Mouse (Mus musculus): ENCODE measurements at regions not wholly inside any gene's neighbourhood (a gene's known extent, or its start where the extent isn't known, plus 50 kb on each side); places are given as distances from the start of the nearest gene placed in this dataset.

- ATAC-seq (ENCODE audit: insufficient read depth, low read depth) = no peak
- Histone ChIP-seq H3K4me1 (ENCODE audit: control insufficient read depth, insufficient read depth) (no peaks in the 10 kb centered on the region), H3K4me2 (ENCODE audit: low read depth, low read length) (no peak overlapping the region), H3K9ac (replicated peaks; ENCODE audit: low read depth, low read length) (no peak overlapping the region), H3K4me3 (ENCODE audit: low read depth, low read length) (no peak overlapping the region), H3K27me3 (ENCODE audit: control insufficient read depth, insufficient read depth, low read length) (no peaks in the 10 kb centered on the region), H3K9me3 (replicated peaks; ENCODE audit: control insufficient read depth, low read length) (no peaks in the 10 kb centered on the region), H3K36me3 (replicated peaks; ENCODE audit: control insufficient read depth, insufficient read depth, low read length) (no peaks in the 10 kb centered on the region), H3K27ac (ENCODE audit: low read depth) (no peak overlapping the region)
- TF ChIP-seq CTCF (IDR thresholded peaks at IDR 0.05; ENCODE audit: low read depth) (no peak), EP300 (IDR thresholded peaks at IDR 0.05; ENCODE audit: low read depth) (no peak)
- no peak for DNase-seq (ENCODE audit: low spot score)
- WGBS = 81% methylated on average over 6 of the region's 6 CpGs
Measured at GRCm38 (mm10) chr14:46276926-46277831, 102.0 kb upstream of the Gm15217 start.

DNA sequence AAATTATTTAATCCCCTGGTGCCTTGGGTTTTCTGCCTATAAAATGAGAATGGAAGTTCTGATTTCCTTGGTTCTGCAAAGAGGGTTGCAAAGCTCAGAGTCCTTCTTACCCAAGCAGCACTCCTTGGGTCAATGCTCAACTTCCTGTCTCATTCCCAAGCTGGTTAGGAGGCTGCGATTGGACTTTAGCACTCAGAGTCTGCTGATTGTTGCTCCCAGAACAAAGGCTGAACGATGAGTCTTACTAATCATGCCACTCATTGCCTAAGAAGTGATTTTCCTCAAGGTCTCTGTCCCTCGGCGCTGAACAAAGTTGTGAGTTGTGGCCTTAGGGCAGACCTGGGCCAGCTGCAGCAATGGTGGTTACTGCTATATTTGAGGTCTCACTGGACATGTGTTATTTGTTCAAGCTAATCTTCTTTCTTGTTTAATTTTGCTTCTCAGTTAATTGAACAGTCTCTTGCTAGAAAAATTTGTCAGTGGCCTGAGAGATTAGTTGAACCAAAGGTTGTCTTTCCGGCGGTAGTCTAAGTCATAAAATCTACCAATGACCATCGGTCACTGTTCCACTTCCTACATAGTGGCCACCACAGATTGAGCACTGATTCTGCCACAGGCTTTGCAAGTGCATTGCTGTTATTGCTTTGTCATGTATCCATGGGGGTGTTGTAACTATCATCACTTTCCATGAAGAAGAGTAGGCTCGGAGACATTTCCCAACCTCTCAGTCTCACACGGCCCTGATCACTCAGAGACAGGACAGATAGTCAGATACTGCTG lies 101.2 kb upstream of the Gm15217 start:
- H3K4me1 ChIP-seq (ENCODE audit: control insufficient read depth, insufficient read depth) = no peaks in the 10 kb centered on the region
- no peak overlapping the region for H3K9ac ChIP-seq (replicated peaks; ENCODE audit: low read depth, low read length)
- DNase-seq (ENCODE audit: low spot score) (no peak), ATAC-seq (ENCODE audit: insufficient read depth, low read depth) (no peak)
- WGBS = 87% methylated on average over 9 of the region's 9 CpGs
- no peak for TF ChIP-seq CTCF (IDR thresholded peaks at IDR 0.05; ENCODE audit: low read depth)
- TF ChIP-seq EP300 (IDR thresholded peaks at IDR 0.05; ENCODE audit: low read depth) = no peak
- no peaks in the 10 kb centered on the region for H3K36me3 ChIP-seq (replicated peaks; ENCODE audit: control insufficient read depth, insufficient read depth, low read length)
- no peaks in the 10 kb centered on the region for H3K27me3 ChIP-seq (ENCODE audit: control insufficient read depth, insufficient read depth, low read length)
- H3K27ac ChIP-seq (ENCODE audit: low read depth) = no peak overlapping the region
- no peak overlapping the region for H3K4me2 ChIP-seq (ENCODE audit: low read depth, low read length)
- H3K4me3 ChIP-seq (ENCODE audit: low read depth, low read length) = no peak overlapping the region
- H3K9me3 ChIP-seq (replicated peaks; ENCODE audit: control insufficient read depth, low read length) = no peaks in the 10 kb centered on the region

DNA sequence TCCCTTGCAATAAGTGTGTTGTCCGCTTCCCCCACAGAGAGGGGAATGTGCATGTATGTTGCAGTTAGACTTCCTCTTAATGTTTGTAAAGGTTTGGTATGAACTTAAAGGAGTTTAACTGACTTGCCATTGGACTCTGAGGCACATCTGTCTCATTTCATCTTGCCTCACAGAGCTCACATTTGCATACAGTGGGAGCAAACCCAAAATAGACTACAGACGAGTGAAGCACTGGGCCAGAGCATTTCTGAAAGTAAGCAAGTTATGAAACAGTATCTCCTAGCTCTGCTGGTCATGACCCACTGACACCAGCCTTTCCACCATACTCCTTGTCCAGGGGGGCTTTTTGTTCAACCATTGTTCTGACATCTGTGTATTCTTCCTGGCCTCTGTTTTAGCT lies 86.8 kb upstream of the Gm15217 start:
- no peak overlapping the region for H3K27ac ChIP-seq (ENCODE audit: low read depth)

DNA sequence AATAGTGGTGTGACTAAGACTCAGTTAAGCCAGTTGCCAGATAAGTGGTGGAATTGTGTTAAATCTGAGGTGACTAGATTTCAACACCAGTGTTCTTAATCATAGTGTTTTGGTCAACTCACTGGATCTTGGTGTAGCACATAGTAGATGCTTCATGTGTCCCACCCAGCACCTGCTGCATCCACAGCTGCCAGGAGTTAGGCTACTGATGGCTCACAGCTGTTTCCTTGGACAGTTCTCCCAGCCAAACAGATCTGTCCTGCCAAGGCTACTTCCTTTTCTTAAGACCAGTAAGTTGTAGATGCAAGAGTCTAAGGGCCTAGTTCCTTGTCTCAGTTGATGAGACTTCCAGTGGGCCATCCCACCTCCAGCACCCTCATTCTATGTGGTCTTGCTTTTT lies 82.9 kb upstream of the Gm15217 start:
- ATAC-seq (ENCODE audit: insufficient read depth, low read depth) (no peak), DNase-seq (ENCODE audit: low spot score) (no peak)
- Histone ChIP-seq H3K4me1 (ENCODE audit: control insufficient read depth, insufficient read depth) (no peaks in the 10 kb centered on the region), H3K27me3 (ENCODE audit: control insufficient read depth, insufficient read depth, low read length) (no peaks in the 10 kb centered on the region), H3K4me2 (ENCODE audit: low read depth, low read length) (no peak overlapping the region), H3K4me3 (ENCODE audit: low read depth, low read length) (no peak overlapping the region), H3K36me3 (replicated peaks; ENCODE audit: control insufficient read depth, insufficient read depth, low read length) (no peaks in the 10 kb centered on the region), H3K27ac (ENCODE audit: low read depth) (no peak overlapping the region), H3K9me3 (replicated peaks; ENCODE audit: control insufficient read depth, low read length) (no peaks in the 10 kb centered on the region), H3K9ac (replicated peaks; ENCODE audit: low read depth, low read length) (no peak overlapping the region)
- TF ChIP-seq EP300 (IDR thresholded peaks at IDR 0.05; ENCODE audit: low read depth) (no peak), CTCF (IDR thresholded peaks at IDR 0.05; ENCODE audit: low read depth) (no peak)

More for the DNA sequence above, 86.8 kb upstream of the Gm15217 start:
- H3K36me3 ChIP-seq (replicated peaks; ENCODE audit: control insufficient read depth, insufficient read depth, low read length) = no peaks in the 10 kb centered on the region
- H3K9ac ChIP-seq (replicated peaks; ENCODE audit: low read depth, low read length) = no peak overlapping the region
- H3K9me3 ChIP-seq (replicated peaks; ENCODE audit: control insufficient read depth, low read length) = no peaks in the 10 kb centered on the region
- no peaks in the 10 kb centered on the region for H3K4me1 ChIP-seq (ENCODE audit: control insufficient read depth, insufficient read depth)
- H3K4me3 ChIP-seq (ENCODE audit: low read depth, low read length) = no peak overlapping the region
- ATAC-seq (ENCODE audit: insufficient read depth, low read depth) (no peak), DNase-seq (ENCODE audit: low spot score) (no peak)
- TF ChIP-seq CTCF (IDR thresholded peaks at IDR 0.05; ENCODE audit: low read depth) (no peak), EP300 (IDR thresholded peaks at IDR 0.05; ENCODE audit: low read depth) (no peak)
- no peak overlapping the region for H3K4me2 ChIP-seq (ENCODE audit: low read depth, low read length)
- 37% methylated on average over 2 of the region's 2 CpGs for WGBS
- no peaks in the 10 kb centered on the region for H3K27me3 ChIP-seq (ENCODE audit: control insufficient read depth, insufficient read depth, low read length)

GRCm38 (mm10) chr14:46300546-46300945 lies 78.7 kb upstream of the Gm15217 start:
- TF ChIP-seq EP300 (IDR thresholded peaks at IDR 0.05; ENCODE audit: low read depth) (no peak), CTCF (IDR thresholded peaks at IDR 0.05; ENCODE audit: low read depth) (no peak)
- H3K27ac ChIP-seq (ENCODE audit: low read depth) = no peak overlapping the region
- H3K4me3 ChIP-seq (ENCODE audit: low read depth, low read length) = no peak overlapping the region
- WGBS = 62% methylated on average over 1 of the region's 1 CpGs
- H3K4me1 ChIP-seq (ENCODE audit: control insufficient read depth, insufficient read depth) = 0 out of 2 replicates have a peak, but pooled peaks cover 6% of the 10 kb centered on the region
- DNase-seq (ENCODE audit: low spot score) (peak; percentile 16), ATAC-seq (ENCODE audit: insufficient read depth, low read depth) (no peak)
- no peak overlapping the region for H3K9ac ChIP-seq (replicated peaks; ENCODE audit: low read depth, low read length)
- no peaks in the 10 kb centered on the region for H3K36me3 ChIP-seq (replicated peaks; ENCODE audit: control insufficient read depth, insufficient read depth, low read length)
- H3K9me3 ChIP-seq (replicated peaks; ENCODE audit: control insufficient read depth, low read length) = no peaks in the 10 kb centered on the region
- H3K27me3 ChIP-seq (ENCODE audit: control insufficient read depth, insufficient read depth, low read length) = no peaks in the 10 kb centered on the region
- no peak overlapping the region for H3K4me2 ChIP-seq (ENCODE audit: low read depth, low read length)
